In genomic region chr10:125388876-125389786, GRCm38 (mm10) we compare ENCODE assay signal across 7 mouse cellular contexts. TPM values are rescaled to one million over a fixed set of nuclear protein-coding genes. Genes with fewer than 3 reads are reported as not detected.
A peak's percentile ranks its signal among the peaks of the same experiment; 100 is the strongest.
DNase-seq lines count a peak whose midpoint lies in the region; ATAC-seq and TF ChIP-seq lines count a peak whose summit lies in the region.

TSS of gene Slc16a7 (minus strand) at chr10:125389465.

- no peaks in the 10 kb centered on the region for H3K9me3 ChIP-seq in embryonic facial prominence, embryonic 14.5 days (ENCODE audit: control insufficient read depth, low read length)
- no peaks in the 10 kb centered on the region for H3K9me3 ChIP-seq in heart, embryonic 15.5 days (replicated peaks)
- no peaks in the 10 kb centered on the region for H3K9me3 ChIP-seq in liver, embryonic 12.5 days (replicated peaks)

- ATAC-seq in embryonic facial prominence, embryonic 14.5 days (ENCODE audit: low read depth): peak; percentile 95
- ATAC-seq in heart, embryonic 15.5 days (replicated peaks; ENCODE audit: insufficient number of reproducible peaks, insufficient read depth, low FRiP score, low read depth): peak; percentile 86
- ATAC-seq in liver, embryonic 12.5 days: peak; percentile 78

- H3K9ac ChIP-seq in embryonic facial prominence, embryonic 14.5 days (ENCODE audit: low read depth, low read length): peak within 1 kb of the TSS; percentile 77
- H3K9ac ChIP-seq in heart, embryonic 15.5 days: peak within 1 kb of the TSS; percentile 74
- H3K9ac ChIP-seq in liver, embryonic 12.5 days: 0 out of 2 replicates have a peak within 1 kb of the TSS, but pooled peaks have one; percentile 1

- H3K36me3 ChIP-seq in embryonic facial prominence, embryonic 14.5 days (ENCODE audit: control insufficient read depth, insufficient read depth, low read length): no peaks in the 10 kb centered on the region
- H3K36me3 ChIP-seq in heart, embryonic 15.5 days: no peaks in the 10 kb centered on the region
- no peaks in the 10 kb centered on the region for H3K36me3 ChIP-seq in liver, embryonic 12.5 days
- H3K36me3 ChIP-seq in splenic B cell, adult 2 months (ENCODE audit: control insufficient read depth, insufficient read depth, low read length, poor library complexity, severe bottlenecking): no peaks in the 10 kb centered on the region; the same call in 1 of the 2 replicates

- H3K27ac ChIP-seq in bone marrow, adult 2 months (ENCODE audit: control insufficient read depth, insufficient read depth, low read depth, low read length, poor library complexity): peak within 1 kb of the TSS; percentile 90
- H3K27ac ChIP-seq in embryonic facial prominence, embryonic 14.5 days (replicated peaks; ENCODE audit: low read depth, low read length): peak within 1 kb of the TSS; percentile 70
- H3K27ac ChIP-seq in heart, embryonic 15.5 days: peak within 1 kb of the TSS; percentile 74
- H3K27ac ChIP-seq in liver, embryonic 12.5 days: peak within 1 kb of the TSS; percentile 30; the same call in 1 of the 2 replicates

- peaks cover 5% of the 10 kb centered on the region; the same call in 1 of the 2 replicates for H3K4me1 ChIP-seq in bone marrow, adult 2 months (ENCODE audit: control insufficient read depth, insufficient read depth, low read length)
- peaks cover 15% of the 10 kb centered on the region for H3K4me1 ChIP-seq in embryonic facial prominence, embryonic 14.5 days (ENCODE audit: control insufficient read depth, insufficient read depth, low read length)
- H3K4me1 ChIP-seq in heart, embryonic 15.5 days (replicated peaks): peaks cover 9% of the 10 kb centered on the region
- no peaks in the 10 kb centered on the region; the same call in 1 of the 2 replicates for H3K4me1 ChIP-seq in liver, embryonic 12.5 days

- H3K27me3 ChIP-seq in embryonic facial prominence, embryonic 14.5 days (replicated peaks; ENCODE audit: control insufficient read depth, insufficient read depth, low read length): no peaks in the 10 kb centered on the region
- H3K27me3 ChIP-seq in heart, embryonic 15.5 days: no peaks in the 10 kb centered on the region
- H3K27me3 ChIP-seq in liver, embryonic 12.5 days (replicated peaks): peaks cover 19% of the 10 kb centered on the region
- no peaks in the 10 kb centered on the region for H3K27me3 ChIP-seq in splenic B cell, adult 2 months (ENCODE audit: control insufficient read depth, insufficient read depth, low read length, poor library complexity, severe bottlenecking)

- DNase-seq in embryonic facial prominence, embryonic 14.5 days (ENCODE audit: low spot score): peak; percentile 89
- peak; percentile 84 for DNase-seq in kidney, postnatal 14 days
- DNase-seq in natural killer cell, adult 2 months (ENCODE audit: low spot score in 2 of 2): peak; percentile 28 to 70
- DNase-seq in splenic B cell, adult 2 months (ENCODE audit: low read depth, low spot score): peak; percentile 76

- peak within 1 kb of the TSS; percentile 74 for H3K4me3 ChIP-seq in bone marrow, adult 2 months (replicated peaks; ENCODE audit: control insufficient read depth, low read depth, low read length)
- H3K4me3 ChIP-seq in embryonic facial prominence, embryonic 14.5 days (ENCODE audit: low read depth, low read length): peak within 1 kb of the TSS; percentile 73
- peak within 1 kb of the TSS; percentile 94 for H3K4me3 ChIP-seq in heart, embryonic 15.5 days
- H3K4me3 ChIP-seq in liver, embryonic 12.5 days: peak within 1 kb of the TSS; percentile 60

- under 1% methylated on average over 66 of the region's 67 CpGs for WGBS in bone marrow, adult 2 months
- under 1% methylated on average over 58 of the region's 67 CpGs for WGBS in embryonic facial prominence, embryonic 14.5 days
- WGBS in heart, embryonic 15.5 days: under 1% methylated on average over 66 of the region's 67 CpGs
- WGBS in liver, embryonic 12.5 days (ENCODE audit: insufficient replicate concordance): under 1% methylated on average over 63 of the region's 67 CpGs

- TF ChIP-seq CTCF in bone marrow, adult 2 months (IDR thresholded peaks at IDR 0.05; ENCODE audit: control insufficient read depth, insufficient read depth, low read length): peak; percentile 48; the same call in 1 of the 2 replicates

- peak within 1 kb of the TSS; percentile 90 for H3K4me2 ChIP-seq in embryonic facial prominence, embryonic 14.5 days (ENCODE audit: low read depth, low read length)
- H3K4me2 ChIP-seq in heart, embryonic 15.5 days: peak within 1 kb of the TSS; percentile 95
- H3K4me2 ChIP-seq in liver, embryonic 12.5 days: peak within 1 kb of the TSS; percentile 75

- TF ChIP-seq POLR2A in bone marrow, adult 2 months (IDR thresholded peaks at IDR 0.05; ENCODE audit: borderline replicate concordance, control insufficient read depth, low read depth, low read length): peak; percentile 51; the same call in 1 of the 2 replicates

RNA-seq across cellular contexts. Expression of gene Slc16a7, which starts in this region (rescaled TPM):
- polyA plus RNA-seq in bone marrow, adult 2 months (2011; ENCODE audit: insufficient read depth, insufficient read length, low replicate concordance, missing spikeins): 0.68 and 3.5 TPM in 2 replicates
- 6.7 and 7.8 TPM in 2 replicates for polyA plus RNA-seq in embryonic facial prominence, embryonic 14.5 days (2014; fragmentation: Nextera tagmentation; extraction: Ambion mirVana)
- polyA plus RNA-seq in heart, embryonic 15.5 days (2015; fragmentation: Nextera tagmentation; extraction: Ambion mirVana): 3.8 and 4.8 TPM in 2 replicates
- 6.8 and 7.4 TPM in 2 replicates for polyA plus RNA-seq in liver, embryonic 12.5 days (2016; fragmentation: Nextera tagmentation; extraction: Ambion mirVana)

Comparison
In these comparisons a context has a peak if more than half of its experiments do, and no peak if none do; other contexts are left out.
1. Peak in every context shown above with its lines: DNase-seq, ATAC-seq, H3K4me3 ChIP-seq and H3K27ac ChIP-seq.
2. H3K27ac ChIP-seq: peak in every context shown above with its lines; median percentile 90 in bone marrow, adult 2 months; 74 in heart, embryonic 15.5 days; 70 in embryonic facial prominence, embryonic 14.5 days; 30 in liver, embryonic 12.5 days.
3. H3K9ac ChIP-seq: peak in every context shown above with its lines; median percentile 77 in embryonic facial prominence, embryonic 14.5 days; 74 in heart, embryonic 15.5 days; 1 in liver, embryonic 12.5 days.